Comparison of ENCODE assay signal across 8 mouse cellular contexts in the genomic region with DNA sequence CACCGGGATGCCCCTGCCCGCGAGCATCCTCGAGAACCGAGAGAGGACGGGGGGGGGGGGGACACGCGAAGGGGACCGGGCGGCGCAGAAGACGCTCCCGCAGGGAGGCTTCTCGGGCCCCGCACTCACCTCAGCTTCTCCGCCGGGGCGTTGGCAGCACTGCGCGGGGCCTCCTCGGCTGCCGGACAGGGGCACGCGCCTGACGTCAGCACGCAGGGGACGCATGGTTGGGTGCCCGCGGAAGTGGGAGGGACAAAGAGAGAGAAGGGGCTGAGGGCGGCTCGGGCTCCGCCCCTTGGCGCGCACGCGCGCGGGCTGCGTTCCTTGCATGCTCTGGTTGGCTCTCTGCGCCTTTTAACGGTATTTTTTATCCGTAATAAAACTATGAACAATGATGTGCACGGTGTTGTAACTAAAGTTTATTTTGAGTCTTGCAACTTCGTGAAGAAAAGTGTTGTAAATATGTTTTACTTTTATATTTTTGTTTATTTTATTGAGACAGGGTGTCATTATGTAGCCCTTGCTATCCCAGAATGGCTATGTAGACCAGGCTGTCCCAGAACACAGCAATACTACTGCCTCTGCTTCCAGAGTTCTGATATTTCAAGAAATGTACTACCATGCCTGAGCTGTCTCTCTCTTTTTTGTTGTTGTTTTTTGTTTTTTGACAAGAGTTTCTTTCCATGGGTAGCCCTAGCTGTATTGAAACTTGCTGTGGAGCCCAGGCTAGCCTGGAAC. TPM values are rescaled to one million over a fixed set of nuclear protein-coding genes. Genes with fewer than 3 reads are reported as not detected.
A peak's percentile ranks its signal among the peaks of the same experiment; 100 is the strongest.
DNase-seq lines count a peak whose midpoint lies in the region; ATAC-seq lines count a peak whose summit lies in the region.

Gene Cdc42 (minus strand): TSS at position 204 of the 738 bp plus-strand sequence.

- peak within 1 kb of the TSS; percentile 100 for H3K9ac ChIP-seq in hindbrain, embryonic 14.5 days

- H3K4me2 ChIP-seq in hindbrain, embryonic 14.5 days (replicated peaks) = peak within 1 kb of the TSS; percentile 90

- WGBS in hindbrain, embryonic 14.5 days = under 1% methylated on average over 36 of the region's 44 CpGs

- DNase-seq in R1 (ENCODE audit: low read depth, low spot score) = peak; percentile 96
- DNase-seq in cerebellum, postnatal 25 days = peak; percentile 99
- peak; percentile 93 to 94 for DNase-seq in frontal cortex, postnatal 25 days (ENCODE audit: low spot score in 2 of 2)
- peak; percentile 97 for DNase-seq in hindbrain, embryonic 14.5 days (ENCODE audit: low spot score)
- peak; percentile 98 to 99 for DNase-seq in layer of hippocampus, postnatal 36 days
- DNase-seq in lung, postnatal 36 days = peak; percentile 99
- DNase-seq in retina, postnatal 1 day = peak; percentile 98
- peak; percentile 97 to 98 for DNase-seq in urinary bladder, adult 18-20 months (ENCODE audit: low spot score in 2 of 2)

- peak; percentile 97 for ATAC-seq in hindbrain, embryonic 14.5 days (ENCODE audit: low FRiP score)

- no peaks in the 10 kb centered on the region for H3K36me3 ChIP-seq in hindbrain, embryonic 14.5 days (replicated peaks; ENCODE audit: control insufficient read depth, insufficient read depth)

- peak within 1 kb of the TSS; percentile 100 for H3K4me3 ChIP-seq in hindbrain, embryonic 14.5 days (replicated peaks; ENCODE audit: low read length)

- H3K9me3 ChIP-seq in hindbrain, embryonic 14.5 days (ENCODE audit: control insufficient read depth, low read length) = no peaks in the 10 kb centered on the region

- H3K4me1 ChIP-seq in hindbrain, embryonic 14.5 days (replicated peaks; ENCODE audit: control insufficient read depth, insufficient read depth, low read length) = peaks cover 36% of the 10 kb centered on the region

- peak within 1 kb of the TSS; percentile 98 for H3K27ac ChIP-seq in hindbrain, embryonic 14.5 days

- H3K27me3 ChIP-seq in hindbrain, embryonic 14.5 days (ENCODE audit: control insufficient read depth, insufficient read depth, low read length) = no peaks in the 10 kb centered on the region

RNA-seq across cellular contexts. Expression of gene Cdc42, which starts in this region (rescaled TPM):
- 1,007 and 1,073 TPM in 2 replicates for polyA plus RNA-seq in hindbrain, embryonic 14.5 days (2014; fragmentation: Nextera tagmentation; extraction: Ambion mirVana)
- total RNA-seq in layer of hippocampus, postnatal 36 days (2021) = 100 to 1,000 TPM; 302 to 334 TPM

Comparison
In these comparisons a context has a peak if more than half of its experiments do, and no peak if none do; other contexts are left out.
1. Peak in every context shown above with its lines: DNase-seq, ATAC-seq, H3K4me3 ChIP-seq and H3K27ac ChIP-seq.